Mouse (Mus musculus) midbrain, embryonic 13.5 days (tissue): ENCODE results near the gene Atxn1l. TPM values are rescaled to one million over a fixed set of nuclear protein-coding genes. Genes with fewer than 3 reads are reported as not detected.

Experiments used
- ATAC-seq: fragments of 200-750 bp; cut with Nextera tagmentation; 2 replicates; pipeline ENCODE4 v1.8.0; 2017; ENCODE audit warnings: mild to moderate bottlenecking, moderate TSS enrichment, moderate library complexity
- H3K27ac ChIP-seq: fragments of 300-500 bp; sonication (generic); 2 replicates; pipeline ENCODE4 v1.5.1; 2015; ENCODE audit warnings: inconsistent platforms, mild to moderate bottlenecking, moderate library complexity
- H3K27me3 ChIP-seq: fragments of 300-500 bp; sonication (generic); 2 replicates; pipeline ENCODE4 v1.6.1; 2015; ENCODE audit warnings: mild to moderate bottlenecking, inconsistent platforms
- H3K36me3 ChIP-seq: fragments of 300-500 bp; sonication (generic); 2 replicates; pipeline ENCODE4 v1.6.1; 2015; ENCODE audit warnings: mild to moderate bottlenecking, inconsistent platforms
- H3K4me1 ChIP-seq: fragments of 300-500 bp; sonication (generic); replicated peaks from 2 replicates; pipeline ENCODE4 v1.6.1; 2015; ENCODE audit warnings: inconsistent platforms
- H3K4me2 ChIP-seq: fragments of 300-500 bp; sonication (generic); replicated peaks from 2 replicates; pipeline ENCODE4 v1.6.1; 2015; ENCODE audit warnings: moderate library complexity, mild to moderate bottlenecking, inconsistent platforms
- H3K4me3 ChIP-seq: fragments of 300-500 bp; sonication (generic); replicated peaks from 2 replicates; pipeline ENCODE4 v1.5.1; 2015; ENCODE audit warnings: mild to moderate bottlenecking, inconsistent platforms
- H3K9ac ChIP-seq: fragments of 300-500 bp; sonication (generic); replicated peaks from 2 replicates; pipeline ENCODE4 v1.6.1; 2015; ENCODE audit warnings: mild to moderate bottlenecking, inconsistent platforms
- H3K9me3 ChIP-seq: fragments of 300-500 bp; sonication (generic); 2 replicates; pipeline ENCODE4 v1.6.1; 2016; ENCODE audit warnings: mild to moderate bottlenecking, inconsistent platforms
- WGBS: fragments of 180-500 bp; shearing (Covaris S2); methylation state at CpG from one replicate; pipeline ENCODE4 v1.1.7; 2015; 5-methylcytosine and 5-hydroxymethylcytosine counted together
- polyA plus RNA-seq: library from polyadenylated mRNA; unstranded; fragments of >200 nt; fragmentation: Nextera tagmentation; extraction: Ambion mirVana; gene quantifications from 2 replicates; pipeline ENCODE4 v1.2.1, GENCODE M21; 2015

Gene Atxn1l
- polyA plus RNA-seq, 1 experiment from 2014 or later: 4.4 TPM

GRCm38 (mm10) chr8:109692443-109693145, 44.9 kb downstream of the Atxn1l start:
- Histone ChIP-seq H3K4me3 (peak overlapping the region; percentile 100), H3K27me3 (0 out of 2 replicates have a peak, but pooled peaks cover 3% of the 10 kb centered on the region), H3K27ac (peak overlapping the region; percentile 87), H3K4me2 (peak overlapping the region; percentile 73), H3K36me3 (no peaks in the 10 kb centered on the region), H3K9me3 (no peaks in the 10 kb centered on the region), H3K9ac (peak overlapping the region; percentile 100), H3K4me1 (peaks cover 28% of the 10 kb centered on the region)
- under 1% methylated on average over 38 of the region's 38 CpGs for WGBS
- peak; percentile 83 for ATAC-seq

GRCm38 (mm10) chr8:109691769-109692168, 45.8 kb downstream of the Atxn1l start:
- H3K36me3 ChIP-seq: no peaks in the 10 kb centered on the region
- no peak overlapping the region for H3K27ac ChIP-seq
- peak overlapping the region; percentile 73 for H3K4me2 ChIP-seq
- ATAC-seq: no peak
- H3K9ac ChIP-seq: peak overlapping the region; percentile 100
- 0 out of 2 replicates have a peak, but pooled peaks cover under 1% of the 10 kb centered on the region for H3K27me3 ChIP-seq
- 63% methylated on average over 5 of the region's 5 CpGs for WGBS
- peak overlapping the region; percentile 100 for H3K4me3 ChIP-seq
- H3K4me1 ChIP-seq: peaks cover 28% of the 10 kb centered on the region
- H3K9me3 ChIP-seq: no peaks in the 10 kb centered on the region

- 92% methylated on average over 5 of the region's 5 CpGs for WGBS
These were observed 50.3 kb downstream of the Atxn1l start for GRCm38 (mm10) chr8:109687248-109687647.

GRCm38 (mm10) chr8:109682120-109682519, 55.4 kb downstream of the Atxn1l start:
- 0 out of 2 replicates have a peak, but pooled peaks cover 10% of the 10 kb centered on the region for H3K4me1 ChIP-seq
- no peak overlapping the region for H3K27ac ChIP-seq
- H3K4me2 ChIP-seq: no peak overlapping the region
- H3K9ac ChIP-seq: no peak overlapping the region
- H3K36me3 ChIP-seq: peaks cover 60% of the 10 kb centered on the region
- WGBS: 96% methylated on average over 5 of the region's 5 CpGs
- ATAC-seq: no peak
- no peak overlapping the region for H3K4me3 ChIP-seq
- no peaks in the 10 kb centered on the region for H3K9me3 ChIP-seq
- H3K27me3 ChIP-seq: no peaks in the 10 kb centered on the region

More at GRCm38 (mm10) chr8:109687248-109687647, 50.3 kb downstream of the Atxn1l start:
- Histone ChIP-seq H3K4me2 (no peak overlapping the region), H3K27ac (no peak overlapping the region), H3K4me1 (peaks cover 30% of the 10 kb centered on the region), H3K4me3 (no peak overlapping the region), H3K27me3 (no peaks in the 10 kb centered on the region), H3K36me3 (peaks cover 13% of the 10 kb centered on the region), H3K9ac (no peak overlapping the region), H3K9me3 (no peaks in the 10 kb centered on the region)
- no peak for ATAC-seq

GRCm38 (mm10) chr8:109681535-109681934, 56.0 kb downstream of the Atxn1l start:
- H3K27me3 ChIP-seq: no peaks in the 10 kb centered on the region
- H3K9me3 ChIP-seq: no peaks in the 10 kb centered on the region
- H3K4me3 ChIP-seq: no peak overlapping the region
- no peak overlapping the region for H3K4me2 ChIP-seq
- H3K36me3 ChIP-seq: peaks cover 64% of the 10 kb centered on the region
- ATAC-seq: no peak
- H3K9ac ChIP-seq: no peak overlapping the region
- 85% methylated on average over 3 of the region's 3 CpGs for WGBS
- no peak overlapping the region for H3K27ac ChIP-seq
- H3K4me1 ChIP-seq: 0 out of 2 replicates have a peak, but pooled peaks cover 10% of the 10 kb centered on the region

Other genes with a start within 250 kb of the Atxn1l start
- gene Pmfbp1, start 243.7 kb downstream of the Atxn1l start, polyA plus RNA-seq: 1.8 and 2.5 TPM in 2 replicates
- 22.8 and 24.7 TPM in 2 replicates for gene Dhx38, start 171.9 kb downstream of the Atxn1l start, polyA plus RNA-seq
- gene Txnl4b, start 171.8 kb downstream of the Atxn1l start, polyA plus RNA-seq: 30.9 and 34.1 TPM in 2 replicates
- gene Hp, start 158.6 kb downstream of the Atxn1l start, polyA plus RNA-seq: 0.24 and 0.35 TPM in 2 replicates
- 36.8 and 36.9 TPM in 2 replicates for gene Dhodh, start 129.1 kb downstream of the Atxn1l start, polyA plus RNA-seq
- gene Pkd1l3, start 123.2 kb downstream of the Atxn1l start, polyA plus RNA-seq: 0.12 and 0.21 TPM in 2 replicates
- 182 and 184 TPM in 2 replicates for gene Ist1, start 44.5 kb downstream of the Atxn1l start, polyA plus RNA-seq
- gene Zfp821, start 32.2 kb downstream of the Atxn1l start, polyA plus RNA-seq: 80.2 and 85.4 TPM in 2 replicates
- gene Ap1g1, start 40.8 kb upstream of the Atxn1l start, polyA plus RNA-seq: 53.7 and 55.0 TPM in 2 replicates
- 3.8 and 3.9 TPM in 2 replicates for gene Phlpp2, start 130.8 kb upstream of the Atxn1l start, polyA plus RNA-seq
- 1.1 and 1.3 TPM in 2 replicates for gene Marveld3, start 224.5 kb upstream of the Atxn1l start, polyA plus RNA-seq